Mouse (Mus musculus): ENCODE results near the gene Dnajb12.

DNA sequence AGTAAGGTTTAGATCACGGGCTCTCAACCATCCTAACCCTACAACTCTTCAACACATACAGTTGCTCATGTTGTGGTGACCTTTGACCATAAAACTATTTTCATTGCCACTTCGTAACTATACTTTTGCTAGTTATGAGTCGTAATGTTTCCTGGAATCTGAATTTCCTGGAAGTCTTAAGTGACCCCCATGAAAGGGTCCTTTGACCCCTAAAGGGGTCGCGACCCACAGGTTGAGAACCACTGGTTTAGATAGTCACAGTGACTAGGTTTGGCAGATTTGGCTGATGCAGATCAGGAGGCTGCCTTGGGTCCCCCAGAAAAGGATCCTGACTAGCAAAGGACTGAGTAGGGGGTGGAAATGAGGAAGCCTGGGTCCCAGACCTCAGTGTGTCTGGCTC, 59.3 kb downstream of the Dnajb12 start:
- TF ChIP-seq FLI1 (IDR thresholded peaks at IDR 0.05; ENCODE audit: low read length) = no peak
- no peak for TF ChIP-seq GATA1 (IDR thresholded peaks at IDR 0.05; ENCODE audit: borderline replicate concordance, low read length)

Measured in megakaryocyte, embryonic 14.5 days (primary cell).